Mouse (Mus musculus) kidney, embryonic 14.5 days (tissue): Measurements from ENCODE around the gene Dab1. TPM values are rescaled to one million over a fixed set of nuclear protein-coding genes. Genes with fewer than 3 reads are reported as not detected.

ENCODE experiments used
- ATAC-seq: fragments of 200-750 bp; cut with Nextera tagmentation; 2 replicates; pipeline ENCODE4 v1.8.0; 2017; ENCODE audit warnings: moderate number of reproducible peaks, mild to moderate bottlenecking, moderate TSS enrichment, moderate library complexity; ENCODE audit not compliant: low FRiP score, low TSS enrichment
- H3K27ac ChIP-seq: fragments of 300-500 bp; sonication (generic); 2 replicates; pipeline ENCODE4 v1.5.1; 2014; ENCODE audit warnings: low read depth, mild to moderate bottlenecking, low read length, moderate library complexity, mixed read lengths
- H3K27me3 ChIP-seq: fragments of 300-500 bp; sonication (generic); 2 replicates; pipeline ENCODE4 v1.6.1; 2014; ENCODE audit warnings: mild to moderate bottlenecking, low read length; ENCODE audit not compliant: control insufficient read depth, insufficient read depth
- H3K36me3 ChIP-seq: fragments of 300-500 bp; sonication (generic); 2 replicates; pipeline ENCODE4 v1.6.1; 2014; ENCODE audit warnings: low read length, mixed read lengths; ENCODE audit not compliant: control insufficient read depth, insufficient read depth
- H3K4me1 ChIP-seq: fragments of 300-500 bp; sonication (generic); 2 replicates; pipeline ENCODE4 v1.6.1; 2014; ENCODE audit warnings: low read length, mixed read lengths; ENCODE audit not compliant: control insufficient read depth, insufficient read depth
- H3K4me2 ChIP-seq: fragments of 300-500 bp; sonication (generic); replicated peaks from 2 replicates; pipeline ENCODE4 v1.6.1; 2014; ENCODE audit warnings: low read depth, mild to moderate bottlenecking, low read length
- H3K4me3 ChIP-seq: fragments of 300-500 bp; sonication (generic); 2 replicates; pipeline ENCODE4 v1.5.1; 2014; ENCODE audit warnings: mild to moderate bottlenecking, low read length
- H3K9ac ChIP-seq: fragments of 300-500 bp; sonication (generic); 2 replicates; pipeline ENCODE4 v1.6.1; 2014; ENCODE audit warnings: low read depth, mild to moderate bottlenecking, low read length, moderate library complexity
- H3K9me3 ChIP-seq: fragments of 300-500 bp; sonication (generic); 2 replicates; pipeline ENCODE4 v1.6.1; 2016; ENCODE audit warnings: low read length; ENCODE audit not compliant: control insufficient read depth
- WGBS: fragments of 180-500 bp; shearing (Covaris S2); extraction: QIAGEN DNeasy Blood & Tissue Kit; methylation state at CpG from one replicate; pipeline ENCODE4 v1.1.7; 2014; 5-methylcytosine and 5-hydroxymethylcytosine counted together
- polyA plus RNA-seq: library from polyadenylated mRNA; unstranded; fragments of >200 nt; fragmentation: Nextera tagmentation; extraction: Ambion mirVana; gene quantifications from 2 replicates; pipeline ENCODE4 v1.2.1, GENCODE M21; 2014

Dab1 gene
- polyA plus RNA-seq, 1 experiment from 2014 or later, result 17.9 TPM

GRCm38 (mm10) chr4:104472915-104473314, 853.8 kb downstream of the Dab1 start:
- Histone ChIP-seq H3K9ac (no peak overlapping the region), H3K4me2 (no peak overlapping the region), H3K27ac (no peak overlapping the region), H3K27me3 (no peaks in the 10 kb centered on the region), H3K9me3 (no peaks in the 10 kb centered on the region), H3K36me3 (no peaks in the 10 kb centered on the region), H3K4me1 (no peaks in the 10 kb centered on the region), H3K4me3 (no peak overlapping the region)
- no peak for ATAC-seq
- WGBS, result 86% methylated on average over 4 of the region's 4 CpGs

GRCm38 (mm10) chr4:104476841-104477240, 857.7 kb downstream of the Dab1 start:
- H3K9ac ChIP-seq, result no peak overlapping the region
- H3K36me3 ChIP-seq, result no peaks in the 10 kb centered on the region
- H3K4me1 ChIP-seq, result no peaks in the 10 kb centered on the region
- H3K27ac ChIP-seq, result no peak overlapping the region
- H3K9me3 ChIP-seq, result no peaks in the 10 kb centered on the region
- no peak overlapping the region for H3K4me3 ChIP-seq
- WGBS, result 87% methylated on average over 7 of the region's 7 CpGs
- no peak overlapping the region for H3K4me2 ChIP-seq
- ATAC-seq, result no peak
- H3K27me3 ChIP-seq, result no peaks in the 10 kb centered on the region

DNA sequence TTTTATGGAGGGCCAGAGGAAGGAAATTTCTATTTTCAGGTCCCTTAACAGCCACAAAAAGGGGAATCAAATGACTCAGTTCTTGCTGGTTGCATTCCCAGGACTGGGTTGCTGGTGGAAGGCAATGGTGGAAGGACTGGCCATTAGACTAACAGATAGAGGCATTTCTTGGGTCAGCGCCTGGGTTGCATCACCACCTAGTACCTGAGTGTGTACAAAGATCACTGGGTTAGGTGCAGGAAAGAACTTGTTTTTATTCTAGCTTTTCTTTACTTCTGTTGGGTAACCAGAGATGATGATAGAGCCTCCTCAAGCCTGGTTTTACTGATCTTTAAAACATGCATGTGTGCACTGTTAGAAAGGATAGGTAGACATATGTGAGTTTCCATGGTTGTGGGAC, 864.8 kb downstream of the Dab1 start:
- Histone ChIP-seq H3K9me3 (no peaks in the 10 kb centered on the region), H3K4me2 (no peak overlapping the region), H3K27me3 (no peaks in the 10 kb centered on the region), H3K27ac (no peak overlapping the region), H3K9ac (no peak overlapping the region), H3K4me3 (no peak overlapping the region), H3K36me3 (no peaks in the 10 kb centered on the region), H3K4me1 (no peaks in the 10 kb centered on the region)
- 95% methylated on average over 1 of the region's 1 CpGs for WGBS
- no peak for ATAC-seq

- H3K36me3 ChIP-seq, result no peaks in the 10 kb centered on the region
- H3K27ac ChIP-seq, result no peak overlapping the region
- H3K27me3 ChIP-seq, result peaks cover 4% of the 10 kb centered on the region; the same call in 1 of the 2 replicates
- WGBS, result 87% methylated on average over 1 of the region's 1 CpGs
- H3K9me3 ChIP-seq, result no peaks in the 10 kb centered on the region
- H3K4me3 ChIP-seq, result no peak overlapping the region
- H3K4me1 ChIP-seq, result no peaks in the 10 kb centered on the region
- no peak overlapping the region for H3K4me2 ChIP-seq
- no peak overlapping the region for H3K9ac ChIP-seq
- ATAC-seq, result no peak
These were observed 878.1 kb downstream of the Dab1 start for GRCm38 (mm10) chr4:104497221-104497620.

DNA sequence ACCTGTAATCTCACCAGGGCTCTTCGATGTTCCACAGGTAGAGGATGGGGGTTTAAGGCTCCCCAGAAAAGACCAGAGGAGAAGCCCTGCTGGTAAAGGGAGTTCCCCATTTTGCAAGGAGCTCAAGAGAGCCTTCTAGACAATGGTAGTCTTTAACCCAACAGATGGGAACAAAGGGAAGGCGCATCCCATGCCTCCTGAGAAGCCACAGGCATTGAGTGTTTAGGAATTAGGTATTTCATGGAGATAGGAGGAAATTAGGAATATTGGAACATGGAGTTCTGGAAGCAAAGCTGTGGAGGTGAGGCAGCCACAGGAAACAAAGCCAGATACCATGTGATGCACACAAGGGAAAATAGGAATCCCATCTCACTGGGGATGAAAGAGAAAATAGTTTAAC, 881.0 kb downstream of the Dab1 start:
- no peak overlapping the region for H3K9ac ChIP-seq
- peaks cover 4% of the 10 kb centered on the region; the same call in 1 of the 2 replicates for H3K27me3 ChIP-seq
- H3K27ac ChIP-seq, result no peak overlapping the region
- no peaks in the 10 kb centered on the region for H3K4me1 ChIP-seq
- no peak overlapping the region for H3K4me3 ChIP-seq
- no peaks in the 10 kb centered on the region for H3K36me3 ChIP-seq
- H3K9me3 ChIP-seq, result no peaks in the 10 kb centered on the region
- ATAC-seq, result no peak
- 94% methylated on average over 2 of the region's 2 CpGs for WGBS
- H3K4me2 ChIP-seq, result no peak overlapping the region

GRCm38 (mm10) chr4:104500646-104501045, 881.5 kb downstream of the Dab1 start:
- no peaks in the 10 kb centered on the region for H3K36me3 ChIP-seq
- H3K27ac ChIP-seq, result no peak overlapping the region
- WGBS, result 39% methylated on average over 4 of the region's 4 CpGs
- no peak overlapping the region for H3K9ac ChIP-seq
- H3K4me3 ChIP-seq, result no peak overlapping the region
- no peak overlapping the region for H3K4me2 ChIP-seq
- no peak for ATAC-seq
- H3K27me3 ChIP-seq, result peaks cover 4% of the 10 kb centered on the region; the same call in 1 of the 2 replicates
- H3K4me1 ChIP-seq, result no peaks in the 10 kb centered on the region
- no peaks in the 10 kb centered on the region for H3K9me3 ChIP-seq

GRCm38 (mm10) chr4:104501245-104501644, 882.1 kb downstream of the Dab1 start:
- Histone ChIP-seq H3K4me3 (no peak overlapping the region), H3K36me3 (no peaks in the 10 kb centered on the region), H3K27me3 (peaks cover 4% of the 10 kb centered on the region; the same call in 1 of the 2 replicates), H3K4me1 (no peaks in the 10 kb centered on the region), H3K9ac (no peak overlapping the region), H3K27ac (no peak overlapping the region), H3K4me2 (no peak overlapping the region), H3K9me3 (no peaks in the 10 kb centered on the region)
- 75% methylated on average over 4 of the region's 4 CpGs for WGBS
- no peak for ATAC-seq

DNA sequence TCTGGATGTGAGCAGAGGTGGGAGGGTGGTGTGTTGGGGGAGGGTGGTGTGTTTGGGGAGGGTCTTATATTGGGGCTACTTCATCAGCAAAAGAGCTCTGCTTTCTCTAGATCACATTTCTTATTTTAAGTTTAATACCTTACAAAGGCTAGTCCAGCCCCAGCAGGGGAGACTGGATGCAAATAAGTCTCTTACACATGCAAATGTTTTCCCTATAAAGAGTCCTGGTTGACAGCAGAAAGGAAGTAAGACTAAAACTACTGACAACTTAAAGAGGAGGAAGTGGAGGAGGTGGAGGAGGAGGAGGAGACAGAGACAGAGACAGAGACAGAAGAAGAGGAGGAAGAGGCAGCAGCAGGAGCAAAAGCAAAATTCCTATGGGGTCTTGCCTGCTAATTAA, 885.8 kb downstream of the Dab1 start:
- H3K36me3 ChIP-seq, result no peaks in the 10 kb centered on the region
- H3K27me3 ChIP-seq, result no peaks in the 10 kb centered on the region
- H3K9me3 ChIP-seq, result no peaks in the 10 kb centered on the region
- H3K27ac ChIP-seq, result no peak overlapping the region
- H3K9ac ChIP-seq, result no peak overlapping the region
- H3K4me3 ChIP-seq, result no peak overlapping the region
- ATAC-seq, result no peak
- H3K4me2 ChIP-seq, result no peak overlapping the region
- no peaks in the 10 kb centered on the region for H3K4me1 ChIP-seq

DNA sequence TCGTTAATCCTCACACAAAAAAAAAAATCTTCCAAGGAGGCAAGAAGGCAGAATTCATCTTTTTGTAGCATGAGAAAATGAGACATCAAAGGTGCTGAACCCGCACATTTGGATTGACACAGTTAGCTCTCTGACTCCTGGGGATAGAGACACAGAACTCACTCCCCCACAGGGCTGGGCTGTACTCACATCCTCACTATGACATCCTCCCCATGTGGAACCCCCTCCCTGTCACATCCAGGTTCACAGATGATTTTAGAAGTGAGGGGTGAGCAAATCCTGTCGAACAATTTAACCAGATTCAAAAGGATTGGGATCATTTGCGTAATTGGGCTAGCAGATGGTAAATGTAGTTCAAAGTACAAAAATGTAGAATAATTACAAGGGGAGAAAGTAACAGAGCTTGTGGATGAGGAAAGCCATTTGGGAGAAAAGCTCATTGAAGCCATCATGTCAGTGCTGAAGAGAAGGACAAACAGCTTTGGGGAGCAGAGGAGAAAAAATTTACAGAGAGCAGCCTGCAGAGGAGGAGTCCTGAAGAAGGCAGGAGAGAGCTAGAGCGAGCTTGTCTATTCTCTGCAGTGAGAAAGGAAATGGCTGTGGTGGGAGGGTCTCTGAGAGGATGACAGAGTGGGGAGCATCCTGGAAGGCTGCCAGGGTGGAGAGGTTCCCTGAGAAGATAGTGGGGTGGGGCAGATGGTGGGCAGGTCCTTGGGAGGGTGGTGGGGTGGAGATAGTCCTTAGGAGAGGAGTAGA, 890.2 kb downstream of the Dab1 start:
- no peaks in the 10 kb centered on the region for H3K9me3 ChIP-seq
- H3K4me2 ChIP-seq, result no peak overlapping the region
- WGBS, result 52% methylated on average over 5 of the region's 5 CpGs
- H3K4me1 ChIP-seq, result no peaks in the 10 kb centered on the region
- no peaks in the 10 kb centered on the region for H3K36me3 ChIP-seq
- no peak for ATAC-seq
- no peak overlapping the region for H3K27ac ChIP-seq
- H3K4me3 ChIP-seq, result no peak overlapping the region
- no peaks in the 10 kb centered on the region for H3K27me3 ChIP-seq
- no peak overlapping the region for H3K9ac ChIP-seq
